Mouse (Mus musculus): ENCODE measurements at regions not wholly inside any gene's neighbourhood (a gene's known extent, or its start where the extent isn't known, plus 50 kb on each side); places are given as distances from the start of the nearest gene placed in this dataset.

DNA sequence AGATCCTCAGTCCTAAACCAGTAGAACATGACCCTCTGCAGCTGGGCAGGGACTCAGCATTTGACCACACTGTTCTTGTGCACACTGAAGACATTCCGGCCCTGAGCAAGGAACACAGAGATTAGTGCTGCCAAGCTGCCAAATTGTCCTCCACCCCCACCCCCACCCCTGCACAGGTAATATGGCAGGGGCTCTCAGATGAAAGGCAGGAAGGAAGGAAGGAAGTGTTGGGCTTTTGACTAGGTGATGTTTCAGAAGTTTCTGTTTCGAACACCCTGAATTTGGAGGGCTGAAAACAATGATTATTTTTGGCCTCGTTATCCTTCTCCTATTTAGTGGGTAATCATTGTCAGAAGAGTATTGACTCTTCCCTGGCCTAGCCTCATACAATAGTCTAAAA is 96.8 kb upstream of the Npas2 start:
- Histone ChIP-seq H3K4me1 (ENCODE audit: control insufficient read depth, insufficient read depth, low read length) (no peaks in the 10 kb centered on the region), H3K9ac (ENCODE audit: low read depth, low read length) (no peak overlapping the region), H3K4me2 (ENCODE audit: low read length) (no peak overlapping the region), H3K27me3 (ENCODE audit: control insufficient read depth, insufficient read depth, low read depth, low read length) (no peaks in the 10 kb centered on the region), H3K4me3 (ENCODE audit: low read depth, low read length) (no peak overlapping the region), H3K27ac (ENCODE audit: low read length) (no peak overlapping the region), H3K9me3 (replicated peaks; ENCODE audit: control insufficient read depth, low read length, poor library complexity, severe bottlenecking) (0 out of 2 replicates have a peak, but pooled peaks cover 2% of the 10 kb centered on the region), H3K36me3 (ENCODE audit: control insufficient read depth, insufficient read depth, low read length) (no peaks in the 10 kb centered on the region)
- ATAC-seq = no peak
- 88% methylated on average over 3 of the region's 3 CpGs for WGBS

DNA sequence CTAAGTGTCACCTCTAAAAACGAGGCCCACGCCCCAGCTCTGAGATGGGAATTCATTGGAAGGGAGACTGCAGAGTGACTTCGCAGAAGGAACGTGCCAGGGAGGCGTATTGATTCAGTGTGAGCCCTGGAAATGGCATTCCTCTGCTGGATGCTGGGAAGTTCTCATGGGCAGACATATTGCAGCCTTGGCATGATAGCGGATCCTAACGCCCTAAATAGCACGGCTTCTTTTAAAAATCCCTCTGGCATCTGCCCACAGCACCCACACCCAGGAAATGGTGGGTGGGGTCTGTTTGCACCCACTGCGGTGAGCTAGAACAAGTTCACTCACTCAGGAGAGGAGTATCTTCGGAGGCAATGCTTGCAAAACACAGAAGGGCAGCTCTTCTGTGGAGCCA is 96.0 kb upstream of the Npas2 start:
- ATAC-seq = no peak
- no peaks in the 10 kb centered on the region for H3K36me3 ChIP-seq (ENCODE audit: control insufficient read depth, insufficient read depth, low read length)
- H3K4me1 ChIP-seq (ENCODE audit: control insufficient read depth, insufficient read depth, low read length) = no peaks in the 10 kb centered on the region
- no peaks in the 10 kb centered on the region for H3K27me3 ChIP-seq (ENCODE audit: control insufficient read depth, insufficient read depth, low read depth, low read length)
- no peak overlapping the region for H3K9ac ChIP-seq (ENCODE audit: low read depth, low read length)
- H3K27ac ChIP-seq (ENCODE audit: low read length) = no peak overlapping the region
- H3K9me3 ChIP-seq (replicated peaks; ENCODE audit: control insufficient read depth, low read length, poor library complexity, severe bottlenecking) = 0 out of 2 replicates have a peak, but pooled peaks cover 2% of the 10 kb centered on the region
- no peak overlapping the region for H3K4me2 ChIP-seq (ENCODE audit: low read length)
- H3K4me3 ChIP-seq (ENCODE audit: low read depth, low read length) = no peak overlapping the region
- WGBS = 91% methylated on average over 10 of the region's 10 CpGs

DNA sequence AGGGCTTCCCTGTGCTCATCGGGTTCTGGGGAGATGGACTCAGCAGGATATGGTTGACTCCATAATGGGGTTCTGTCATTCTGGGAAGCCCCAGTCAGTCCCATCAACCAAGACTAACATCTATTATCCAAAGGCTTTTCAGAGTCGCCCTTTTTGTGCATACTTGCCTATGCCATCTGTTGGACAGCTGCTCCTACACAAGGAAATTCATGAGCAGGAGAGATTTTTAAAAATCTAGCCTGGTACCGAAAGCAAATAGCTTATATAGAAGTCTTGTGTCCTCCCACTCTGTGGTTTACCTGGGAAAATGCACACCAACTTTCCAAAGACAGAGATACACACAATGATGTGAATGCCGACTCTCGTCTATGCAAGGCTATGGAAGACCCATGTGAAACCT is 95.4 kb upstream of the Npas2 start:
- 91% methylated on average over 5 of the region's 5 CpGs for WGBS
- Histone ChIP-seq H3K4me3 (ENCODE audit: low read depth, low read length) (no peak overlapping the region), H3K4me1 (ENCODE audit: control insufficient read depth, insufficient read depth, low read length) (no peaks in the 10 kb centered on the region), H3K36me3 (ENCODE audit: control insufficient read depth, insufficient read depth, low read length) (no peaks in the 10 kb centered on the region), H3K4me2 (ENCODE audit: low read length) (no peak overlapping the region), H3K9me3 (replicated peaks; ENCODE audit: control insufficient read depth, low read length, poor library complexity, severe bottlenecking) (0 out of 2 replicates have a peak, but pooled peaks cover 2% of the 10 kb centered on the region), H3K27me3 (ENCODE audit: control insufficient read depth, insufficient read depth, low read depth, low read length) (no peaks in the 10 kb centered on the region), H3K27ac (ENCODE audit: low read length) (no peak overlapping the region), H3K9ac (ENCODE audit: low read depth, low read length) (no peak overlapping the region)
- ATAC-seq = no peak

DNA sequence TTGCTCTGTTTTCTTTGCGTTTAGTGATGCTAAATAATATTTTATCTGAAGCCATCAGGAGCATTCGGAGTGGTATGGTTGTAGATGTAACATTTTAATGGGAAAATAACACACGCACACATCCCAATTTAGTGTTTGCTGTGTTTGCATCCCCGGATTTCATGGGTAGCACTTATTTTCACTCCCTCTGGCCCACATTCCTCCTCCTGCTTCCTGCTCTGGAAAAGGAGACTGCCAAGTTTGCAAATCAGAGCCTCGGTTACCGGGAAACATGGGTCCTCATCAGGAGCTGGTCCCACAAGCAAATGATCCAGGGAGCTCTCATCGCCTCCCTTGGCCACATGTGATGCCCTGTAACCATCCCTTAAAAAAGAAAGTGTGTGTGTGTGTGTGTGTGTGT is 94.3 kb upstream of the Npas2 start:
- Histone ChIP-seq H3K9ac (ENCODE audit: low read depth, low read length) (no peak overlapping the region), H3K4me3 (ENCODE audit: low read depth, low read length) (no peak overlapping the region), H3K27ac (ENCODE audit: low read length) (no peak overlapping the region), H3K27me3 (ENCODE audit: control insufficient read depth, insufficient read depth, low read depth, low read length) (no peaks in the 10 kb centered on the region), H3K36me3 (ENCODE audit: control insufficient read depth, insufficient read depth, low read length) (no peaks in the 10 kb centered on the region), H3K4me1 (ENCODE audit: control insufficient read depth, insufficient read depth, low read length) (no peaks in the 10 kb centered on the region), H3K4me2 (ENCODE audit: low read length) (no peak overlapping the region), H3K9me3 (replicated peaks; ENCODE audit: control insufficient read depth, low read length, poor library complexity, severe bottlenecking) (0 out of 2 replicates have a peak, but pooled peaks cover 2% of the 10 kb centered on the region)
- 88% methylated on average over 7 of the region's 7 CpGs for WGBS
- ATAC-seq = no peak

DNA sequence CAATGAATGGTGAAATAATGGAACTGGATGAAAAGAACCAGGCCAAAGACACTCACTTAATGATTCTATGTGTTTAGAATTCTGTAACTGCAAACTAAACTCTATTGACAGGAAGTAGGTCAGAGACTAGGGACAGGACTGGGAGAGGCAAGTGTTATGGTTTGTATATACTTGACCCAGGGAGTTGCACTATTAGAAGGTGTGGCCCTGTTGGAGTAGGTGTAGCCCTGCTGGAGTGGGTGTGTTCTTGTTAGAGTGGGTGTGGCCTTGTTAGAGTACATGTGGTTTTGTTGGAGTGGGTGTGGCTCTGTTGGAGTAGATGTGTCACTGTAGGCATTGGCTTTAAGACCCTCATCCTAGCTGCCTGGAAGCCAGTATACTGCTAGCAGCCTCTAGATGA is 93.0 kb upstream of the Npas2 start:
- Histone ChIP-seq H3K27ac (ENCODE audit: low read length) (no peak overlapping the region), H3K9ac (ENCODE audit: low read depth, low read length) (no peak overlapping the region), H3K4me3 (ENCODE audit: low read depth, low read length) (no peak overlapping the region), H3K27me3 (ENCODE audit: control insufficient read depth, insufficient read depth, low read depth, low read length) (no peaks in the 10 kb centered on the region), H3K9me3 (replicated peaks; ENCODE audit: control insufficient read depth, low read length, poor library complexity, severe bottlenecking) (0 out of 2 replicates have a peak, but pooled peaks cover 2% of the 10 kb centered on the region), H3K36me3 (ENCODE audit: control insufficient read depth, insufficient read depth, low read length) (no peaks in the 10 kb centered on the region), H3K4me1 (ENCODE audit: control insufficient read depth, insufficient read depth, low read length) (no peaks in the 10 kb centered on the region), H3K4me2 (ENCODE audit: low read length) (no peak overlapping the region)
- no peak for ATAC-seq

DNA sequence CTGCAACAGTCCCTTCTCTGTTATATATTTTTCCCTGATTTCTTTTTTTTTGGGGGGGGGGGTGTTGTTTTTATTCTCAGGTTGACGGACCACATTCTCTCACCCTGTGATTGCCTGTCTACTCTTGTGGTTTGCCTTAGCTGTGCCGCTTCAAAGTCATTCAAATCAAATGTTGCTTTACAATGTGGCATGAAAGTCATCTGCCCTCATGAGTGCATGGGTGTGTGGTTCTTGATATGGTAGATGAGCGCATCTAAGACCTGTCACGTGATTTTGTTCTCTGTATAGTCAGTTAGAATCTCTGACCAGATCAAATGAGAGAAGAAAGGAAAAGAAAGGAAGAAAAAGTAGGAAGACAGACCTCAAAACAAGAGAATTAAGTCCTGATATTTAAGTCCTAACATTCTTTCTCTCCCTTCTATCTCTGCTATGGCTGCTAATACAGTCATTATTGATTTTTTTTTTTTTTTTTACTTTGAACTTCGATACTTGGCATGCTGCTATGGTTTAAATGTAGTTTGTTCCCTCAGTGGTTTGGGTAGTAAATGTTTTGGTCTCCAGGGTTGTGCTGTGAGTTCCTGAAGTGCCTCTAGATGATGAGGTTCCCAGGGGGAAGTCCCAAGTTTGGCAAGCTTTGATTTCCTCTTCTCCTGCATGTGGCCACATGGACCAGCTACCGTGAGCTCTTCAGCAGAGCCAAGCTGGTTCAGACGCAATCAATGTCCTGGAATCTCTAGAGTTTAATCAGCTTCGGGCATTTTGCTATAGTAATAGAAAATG is 91.2 kb upstream of the Npas2 start:
- no peak overlapping the region for H3K27ac ChIP-seq (ENCODE audit: low read length)
- no peaks in the 10 kb centered on the region for H3K27me3 ChIP-seq (ENCODE audit: control insufficient read depth, insufficient read depth, low read depth, low read length)
- no peak overlapping the region for H3K4me3 ChIP-seq (ENCODE audit: low read depth, low read length)
- no peak for ATAC-seq
- H3K9ac ChIP-seq (ENCODE audit: low read depth, low read length) = no peak overlapping the region
- H3K4me1 ChIP-seq (ENCODE audit: control insufficient read depth, insufficient read depth, low read length) = no peaks in the 10 kb centered on the region
- WGBS = 80% methylated on average over 8 of the region's 8 CpGs
- H3K4me2 ChIP-seq (ENCODE audit: low read length) = no peak overlapping the region
- no peaks in the 10 kb centered on the region for H3K36me3 ChIP-seq (ENCODE audit: control insufficient read depth, insufficient read depth, low read length)
- H3K9me3 ChIP-seq (replicated peaks; ENCODE audit: control insufficient read depth, low read length, poor library complexity, severe bottlenecking) = 0 out of 2 replicates have a peak, but pooled peaks cover 2% of the 10 kb centered on the region

DNA sequence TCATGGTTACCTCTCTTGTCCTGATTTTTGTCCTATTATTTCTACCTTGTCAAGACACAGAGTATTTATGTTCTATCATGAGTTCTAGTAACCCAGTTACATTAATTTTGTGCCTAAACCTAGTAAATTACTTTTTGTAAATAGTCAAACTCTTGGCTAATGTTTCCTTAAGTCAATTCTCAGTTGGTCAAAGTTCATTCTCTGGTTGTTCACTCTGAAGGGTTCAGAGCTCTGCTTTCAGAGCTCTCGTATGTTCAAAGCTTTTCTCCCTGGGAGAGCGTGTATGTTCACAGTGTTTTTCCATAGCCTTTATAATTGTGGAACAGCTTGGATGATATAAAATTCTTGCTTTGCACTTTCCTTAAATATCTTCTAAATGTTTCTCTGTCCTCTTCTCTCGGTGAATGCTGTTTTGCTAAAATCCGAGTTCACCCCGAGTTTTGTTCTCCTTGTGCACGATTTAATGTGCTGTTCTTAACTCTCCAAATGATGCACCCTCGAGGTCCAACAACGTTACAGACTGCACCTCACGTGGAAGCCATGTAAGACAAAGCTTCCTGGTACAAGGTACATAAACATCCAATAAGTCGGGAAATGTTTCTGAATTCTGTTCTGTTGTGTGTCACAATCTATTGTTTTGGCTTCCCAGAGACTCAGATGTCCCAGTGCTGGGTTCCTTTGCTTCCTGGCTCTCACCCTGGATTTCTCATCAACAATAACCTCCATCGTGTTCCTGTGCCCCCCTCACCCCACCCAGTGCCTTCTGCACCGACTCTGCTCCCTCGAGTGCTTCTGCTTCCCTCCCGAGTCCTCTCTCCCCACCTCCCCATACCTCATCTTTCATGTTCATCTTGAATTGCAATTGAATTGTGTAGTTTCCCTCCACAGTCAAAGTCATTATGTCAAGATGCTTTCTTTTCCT is 90.3 kb upstream of the Npas2 start:
- H3K9ac ChIP-seq (ENCODE audit: low read depth, low read length) = no peak overlapping the region
- ATAC-seq = no peak
- H3K4me2 ChIP-seq (ENCODE audit: low read length) = no peak overlapping the region
- no peak overlapping the region for H3K27ac ChIP-seq (ENCODE audit: low read length)
- H3K4me1 ChIP-seq (ENCODE audit: control insufficient read depth, insufficient read depth, low read length) = no peaks in the 10 kb centered on the region
- no peaks in the 10 kb centered on the region for H3K36me3 ChIP-seq (ENCODE audit: control insufficient read depth, insufficient read depth, low read length)
- H3K4me3 ChIP-seq (ENCODE audit: low read depth, low read length) = no peak overlapping the region
- WGBS = 79% methylated on average over 14 of the region's 14 CpGs
- H3K27me3 ChIP-seq (ENCODE audit: control insufficient read depth, insufficient read depth, low read depth, low read length) = no peaks in the 10 kb centered on the region
- H3K9me3 ChIP-seq (replicated peaks; ENCODE audit: control insufficient read depth, low read length, poor library complexity, severe bottlenecking) = 0 out of 2 replicates have a peak, but pooled peaks cover 2% of the 10 kb centered on the region

DNA sequence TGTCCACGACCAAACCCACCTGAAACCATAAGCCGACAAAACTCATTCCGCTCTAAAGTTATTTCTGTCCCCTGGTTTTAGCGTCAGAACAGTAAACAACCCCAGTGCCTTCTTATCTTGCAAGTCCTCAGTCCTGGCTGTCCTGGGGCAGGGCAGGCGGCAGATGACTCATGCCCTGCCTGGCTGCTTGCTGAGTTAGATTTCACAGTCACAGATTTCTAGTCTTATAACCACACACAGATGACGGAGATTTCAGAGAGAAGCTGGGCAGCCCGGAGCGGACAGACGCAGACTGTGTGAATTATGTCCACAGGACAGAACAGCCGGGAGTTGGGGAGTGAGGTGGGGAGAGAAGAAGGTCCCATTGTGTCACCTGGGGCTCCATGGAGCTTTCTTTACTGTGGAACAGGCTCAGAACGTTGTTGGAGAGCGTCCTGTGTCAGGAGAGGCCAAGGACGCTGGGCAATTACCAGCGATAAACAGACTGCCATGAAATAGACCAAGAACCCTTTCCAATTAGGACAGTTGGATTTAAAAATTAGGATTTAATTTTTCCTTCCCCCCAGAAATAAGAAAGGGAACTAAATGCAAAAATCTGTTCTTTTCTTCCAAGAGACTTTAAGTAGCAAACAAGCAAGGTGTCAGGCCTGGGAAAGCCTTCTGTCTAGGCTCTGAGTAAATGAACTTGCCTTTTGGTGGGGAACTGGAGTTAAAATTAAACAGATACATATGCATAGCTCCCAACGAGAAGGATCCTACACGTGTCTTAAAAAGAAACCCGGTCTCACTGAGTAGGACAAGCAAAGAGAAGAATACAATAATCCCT is 87.8 kb upstream of the Npas2 start:
- no peak for ATAC-seq
- no peaks in the 10 kb centered on the region for H3K4me1 ChIP-seq (ENCODE audit: control insufficient read depth, insufficient read depth, low read length)
- no peak overlapping the region for H3K9ac ChIP-seq (ENCODE audit: low read depth, low read length)
- H3K27me3 ChIP-seq (ENCODE audit: control insufficient read depth, insufficient read depth, low read depth, low read length) = no peaks in the 10 kb centered on the region
- H3K27ac ChIP-seq (ENCODE audit: low read length) = no peak overlapping the region
- H3K9me3 ChIP-seq (replicated peaks; ENCODE audit: control insufficient read depth, low read length, poor library complexity, severe bottlenecking) = 0 out of 2 replicates have a peak, but pooled peaks cover 2% of the 10 kb centered on the region
- H3K4me3 ChIP-seq (ENCODE audit: low read depth, low read length) = no peak overlapping the region
- no peaks in the 10 kb centered on the region for H3K36me3 ChIP-seq (ENCODE audit: control insufficient read depth, insufficient read depth, low read length)
- WGBS = 56% methylated on average over 17 of the region's 17 CpGs
- H3K4me2 ChIP-seq (ENCODE audit: low read length) = no peak overlapping the region

Measured in midbrain, embryonic 16.5 days (tissue).